Mouse (Mus musculus): ENCODE data around the gene Csrnp3. TPM values are rescaled to one million over a fixed set of nuclear protein-coding genes. Genes with fewer than 3 reads are reported as not detected.
"Not testable (repeated sequence)": the region's sequence is repeated elsewhere in the genome, so short reads cannot be mapped to it uniquely, and the experiment has no call there.

Csrnp3 gene
- total and polyA plus RNA-seq, 3 experiments, result 2.2 to 2.5 (median 2.3) TPM

DNA sequence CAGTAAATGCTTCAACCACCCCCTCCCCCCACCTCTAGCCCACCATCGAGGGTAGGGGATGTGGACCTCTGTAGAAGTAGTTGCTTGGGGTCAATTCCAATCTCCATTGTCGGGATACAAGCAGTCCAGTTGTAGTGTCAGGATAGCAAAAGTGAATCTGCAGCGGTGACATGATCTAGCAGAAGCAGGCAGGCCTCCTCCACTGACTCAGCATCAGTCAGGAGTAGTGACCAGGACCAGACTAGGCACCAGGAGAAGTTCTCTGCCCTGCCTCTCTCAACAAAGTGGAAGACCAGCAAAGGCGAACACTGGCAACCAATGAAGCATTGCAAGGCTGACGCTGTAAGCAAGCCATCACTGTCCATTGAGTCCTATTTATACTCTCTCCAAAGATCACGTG, 39.0 kb upstream of the Csrnp3 start:
- Histone ChIP-seq H3K4me1 (ENCODE audit: control insufficient read depth in 1 of 2, insufficient read depth in 2 of 2) (no peaks in the 10 kb centered on the region), H3K9ac (ENCODE audit: insufficient read depth, low read depth) (no peak overlapping the region), H3K4me2 (ENCODE audit: insufficient read depth, low read depth, poor library complexity, severe bottlenecking) (no peak overlapping the region), H3K79me2 (replicated peaks; ENCODE audit: control insufficient read depth, extremely low read depth, insufficient read depth, poor library complexity, severe bottlenecking) (no peaks in the 10 kb centered on the region), H3K27me3 (replicated peaks) (no peaks in the 10 kb centered on the region), H3K4me3 (replicated peaks in 1 of 3; ENCODE audit: low read depth in 2 of 3, low read length in 2 of 3, poor library complexity in 1 of 3) (no peak overlapping the region), H3K36me3 (replicated peaks in 1 of 2; ENCODE audit: control insufficient read depth in 1 of 2, insufficient read depth in 1 of 2, low read length in 1 of 2) (no peaks in the 10 kb centered on the region), H3K27ac (ENCODE audit: insufficient read depth, low read depth) (no peak overlapping the region), H3K9me3 (replicated peaks; ENCODE audit: low read length) (peaks cover 18% of the 10 kb centered on the region)
- in situ Hi-C loops (cut with MboI; ENCODE audit: low pct_ligation_motif_present, low pct_unique_long_range_greater_than_20kb, low sequenced_read_pairs) (no loop called here), dilution Hi-C loops (cut with MboI; ENCODE audit: extremely low pct_ligation_motif_present, extremely low pct_unique_long_range_greater_than_20kb, low sequenced_read_pairs) (no loop called here)
- DNase-seq (ENCODE audit: extremely low read depth), result no peak
- TF ChIP-seq RAD21 (IDR thresholded peaks at IDR 0.05; ENCODE audit: low read depth, low read length), result no peak
- no peak for TF ChIP-seq SIN3A (IDR thresholded peaks at IDR 0.05; ENCODE audit: low read length)
- TF ChIP-seq ZKSCAN1 (IDR thresholded peaks at IDR 0.05; ENCODE audit: borderline replicate concordance, low read depth, low read length), result no peak
- no peak for TF ChIP-seq ETS1 (conservative IDR thresholded peaks at IDR 0.05; ENCODE audit: low read depth, low read length)
- TF ChIP-seq EP300 (IDR thresholded peaks at IDR 0.05; ENCODE audit: low read length), result no peak
- no peak for TF ChIP-seq ZC3H11A (IDR thresholded peaks at IDR 0.05; ENCODE audit: low read depth, low read length)
- no peak for TF ChIP-seq ZNF384 (IDR thresholded peaks at IDR 0.05; ENCODE audit: low read depth, low read length)
- TF ChIP-seq IRF4 (IDR thresholded peaks at IDR 0.05; ENCODE audit: low read depth, low read length), result no peak
- TF ChIP-seq TCF12 (IDR thresholded peaks at IDR 0.05; ENCODE audit: low read depth, low read length), result no peak
- no peak for TF ChIP-seq POLR2A (IDR thresholded peaks at IDR 0.05; ENCODE audit: low read depth, low read length)
- no peak for TF ChIP-seq GABPA (IDR thresholded peaks at IDR 0.05; ENCODE audit: insufficient replicate concordance, low read depth, low read length)
- TF ChIP-seq ELF1 (IDR thresholded peaks at IDR 0.05; ENCODE audit: low read depth, low read length), result no peak
- no peak for TF ChIP-seq MYC (IDR thresholded peaks at IDR 0.05; ENCODE audit: low read depth, low read length)
- no peak for TF ChIP-seq PAX5 (IDR thresholded peaks at IDR 0.05; ENCODE audit: low read length)
- no peak for TF ChIP-seq USF1 (IDR thresholded peaks at IDR 0.05; ENCODE audit: low read depth, low read length)

DNA sequence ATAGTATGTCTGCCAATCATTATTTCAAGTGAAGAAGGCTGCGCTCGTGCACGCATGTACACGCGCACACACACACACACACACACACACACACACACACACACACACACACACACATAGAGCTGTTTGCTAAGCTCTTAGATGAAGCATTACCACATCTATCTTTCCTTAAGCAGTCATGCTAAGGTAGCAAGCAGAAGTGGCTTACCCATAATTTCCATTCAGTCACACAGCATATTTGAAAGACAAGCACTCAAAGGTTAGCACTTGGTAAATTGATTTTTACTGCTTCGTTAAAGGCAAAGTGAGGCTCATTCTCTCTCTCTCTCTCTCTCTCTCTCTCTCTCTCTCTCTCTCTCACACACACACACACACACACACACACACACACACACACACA, 34.4 kb upstream of the Csrnp3 start:
- H3K4me3 ChIP-seq (replicated peaks in 1 of 3; ENCODE audit: low read depth in 2 of 3, low read length in 2 of 3, poor library complexity in 1 of 3); H3K36me3 ChIP-seq (replicated peaks in 1 of 2; ENCODE audit: control insufficient read depth in 1 of 2, insufficient read depth in 1 of 2, low read length in 1 of 2); H3K4me1 ChIP-seq (ENCODE audit: control insufficient read depth in 1 of 2, insufficient read depth in 2 of 2); H3K27ac ChIP-seq (ENCODE audit: insufficient read depth, low read depth); dilution Hi-C loops (cut with MboI; ENCODE audit: extremely low pct_ligation_motif_present, extremely low pct_unique_long_range_greater_than_20kb, low sequenced_read_pairs); H3K79me2 ChIP-seq (replicated peaks; ENCODE audit: control insufficient read depth, extremely low read depth, insufficient read depth, poor library complexity, severe bottlenecking); H3K9ac ChIP-seq (ENCODE audit: insufficient read depth, low read depth); H3K9me3 ChIP-seq (replicated peaks; ENCODE audit: low read length); DNase-seq (ENCODE audit: extremely low read depth); H3K4me2 ChIP-seq (ENCODE audit: insufficient read depth, low read depth, poor library complexity, severe bottlenecking); H3K27me3 ChIP-seq (replicated peaks); in situ Hi-C loops (cut with MboI; ENCODE audit: low pct_ligation_motif_present, low pct_unique_long_range_greater_than_20kb, low sequenced_read_pairs): not testable (repeated sequence)

Data from CH12.LX (cell line).